Mouse (Mus musculus) kidney, postnatal 4 days (tissue): Measurements from ENCODE around the gene Rpl31.

Source experiments
- DNase-seq, 2 experiments: peaks; one replicate each; pipeline ENCODE4 v3.0.0; 2021; ENCODE audit warnings: mixed read lengths in 2 of 2

The Rpl31 gene

DNA sequence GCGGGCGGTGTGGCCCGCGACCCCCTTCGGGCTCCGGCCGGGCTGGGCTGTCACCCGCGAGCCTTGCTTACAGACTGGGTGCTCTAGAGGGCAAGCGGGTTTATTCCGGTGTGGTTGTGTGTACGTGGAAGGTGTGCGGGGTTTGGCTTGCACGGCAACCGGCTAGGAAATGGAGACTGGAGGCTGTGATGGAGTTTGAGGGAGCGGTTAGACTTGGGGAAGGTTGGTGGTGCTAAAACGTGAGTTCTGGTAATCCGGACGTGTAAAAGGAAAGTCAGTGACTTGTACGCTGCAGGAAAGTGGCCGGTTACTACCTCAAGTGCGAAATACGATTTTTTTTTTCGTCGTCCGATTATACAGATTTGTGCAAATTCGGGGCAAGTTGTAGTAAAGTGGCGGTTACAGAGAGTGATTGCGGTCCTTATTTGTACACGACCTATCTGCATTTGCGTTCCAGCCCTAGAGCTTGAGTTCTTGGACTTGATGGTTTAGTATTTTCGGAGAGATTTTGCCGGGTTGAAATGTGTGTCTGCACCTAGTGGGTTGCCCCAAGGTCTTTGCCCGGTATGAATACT lies 712 bp downstream of the Rpl31 start:
- DNase-seq: peak in 1 of 2 experiments; percentile 30

- DNase-seq: no peak
These were observed 2.8 kb downstream of the Rpl31 start for GRCm38 (mm10) chr1:39370431-39370830.

DNA sequence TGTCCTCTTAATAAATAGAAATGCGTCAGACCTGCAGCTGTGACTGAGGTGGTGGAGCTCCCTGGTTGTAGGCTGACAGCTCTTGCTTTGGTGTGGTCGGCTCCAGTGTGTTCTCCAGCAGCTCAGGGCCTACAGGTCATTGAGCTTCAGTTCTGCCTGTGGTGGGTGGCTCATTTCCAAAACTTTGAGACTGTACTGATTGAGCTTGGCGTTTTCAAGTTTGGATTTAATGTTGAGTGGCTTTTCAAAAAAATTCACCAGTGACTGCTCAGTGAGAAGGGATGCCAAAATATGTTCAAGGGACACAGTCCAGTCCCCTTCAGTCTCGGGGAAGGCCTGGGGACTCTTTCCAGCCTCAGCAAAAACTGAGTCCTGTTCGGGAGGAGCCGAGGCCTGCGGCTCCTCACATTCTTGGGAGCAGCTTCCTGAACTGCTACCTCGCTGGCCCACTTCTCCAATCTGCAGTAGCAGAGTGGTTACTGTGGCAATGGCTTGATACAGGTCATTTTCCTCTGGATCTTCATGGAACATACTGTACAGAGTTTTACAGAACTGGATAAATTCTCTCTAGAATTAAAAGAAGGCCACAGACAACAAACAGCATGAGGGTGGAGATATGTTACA lies 4.7 kb downstream of the Rpl31 start:
- DNase-seq: no peak

GRCm38 (mm10) chr1:39373378-39373777 lies 5.7 kb downstream of the Rpl31 start:
- no peak for DNase-seq

DNA sequence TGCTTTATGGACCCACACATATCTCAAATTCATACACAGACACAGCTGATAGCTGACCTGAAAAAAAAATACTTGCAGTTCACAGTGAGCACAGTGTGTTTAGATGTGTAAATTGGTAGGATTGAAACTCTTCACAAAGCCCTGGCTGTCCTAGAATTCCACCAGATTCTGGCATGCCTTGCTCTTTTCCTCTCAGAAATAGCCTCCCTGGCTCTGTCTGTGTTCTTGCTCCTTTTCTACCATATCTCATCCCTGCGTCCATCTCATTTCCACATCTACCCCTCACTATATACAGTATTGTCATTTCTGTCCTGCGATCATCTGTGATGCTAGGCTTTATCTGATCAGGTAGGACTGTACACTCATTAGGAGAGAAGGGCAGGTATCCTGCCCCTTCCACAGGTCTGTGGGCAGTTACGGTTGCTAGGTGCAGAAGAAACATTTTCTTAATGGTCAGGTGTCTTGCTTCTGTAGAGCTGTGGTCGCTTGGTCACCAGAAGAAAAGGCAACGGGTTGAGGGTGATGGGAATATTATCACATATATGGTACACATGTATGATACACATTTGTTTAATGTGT lies 6.7 kb downstream of the Rpl31 start:
- DNase-seq: no peak

DNA sequence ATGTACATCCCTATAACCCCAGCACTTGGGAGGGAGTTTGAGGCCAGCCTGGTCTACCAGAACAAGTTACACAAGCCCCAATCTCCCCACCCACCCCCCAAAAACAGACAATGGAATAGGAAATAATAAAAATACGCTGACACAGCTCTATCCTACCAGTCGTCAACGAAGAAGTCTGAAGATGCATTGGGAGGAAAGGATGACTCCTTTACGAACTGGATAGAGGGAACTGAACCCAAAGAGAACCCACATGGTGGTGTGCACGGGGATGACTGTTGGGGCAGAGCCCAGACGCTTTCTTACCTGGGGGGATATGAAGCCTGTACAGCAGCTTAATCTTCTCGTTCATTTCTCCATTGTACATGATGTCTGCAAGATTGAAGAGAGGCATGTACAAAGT lies 8.5 kb downstream of the Rpl31 start:
- DNase-seq: no peak

DNA sequence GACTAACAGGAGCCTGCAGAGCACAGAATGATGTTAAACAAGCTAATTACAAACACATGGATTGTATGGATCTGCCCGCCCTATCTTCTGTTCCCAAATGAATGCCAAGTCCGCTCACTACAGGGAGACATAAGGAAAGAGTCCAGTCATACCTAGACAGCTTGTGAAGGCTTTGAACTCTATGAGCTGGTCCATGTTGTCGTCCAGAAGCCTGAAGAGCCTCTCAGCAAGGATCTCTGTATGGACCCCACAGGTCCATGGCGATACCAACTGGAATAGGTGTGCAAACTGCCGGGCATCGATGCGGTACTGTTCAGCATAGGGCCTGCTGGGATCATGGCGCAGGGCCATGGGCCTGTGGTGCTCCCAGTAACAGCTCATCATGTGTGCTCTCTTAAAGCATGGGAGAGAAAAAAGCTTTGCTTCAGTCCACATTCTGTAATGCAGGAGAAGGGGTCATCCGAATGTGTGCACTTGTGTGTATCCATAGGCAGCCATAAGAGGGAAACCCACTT lies 9.1 kb downstream of the Rpl31 start:
- no peak for DNase-seq

- DNase-seq: no peak
These were observed 10.9 kb downstream of the Rpl31 start for GRCm38 (mm10) chr1:39378540-39378939.

GRCm38 (mm10) chr1:39379021-39379420 lies 11.4 kb downstream of the Rpl31 start:
- DNase-seq: no peak

DNA sequence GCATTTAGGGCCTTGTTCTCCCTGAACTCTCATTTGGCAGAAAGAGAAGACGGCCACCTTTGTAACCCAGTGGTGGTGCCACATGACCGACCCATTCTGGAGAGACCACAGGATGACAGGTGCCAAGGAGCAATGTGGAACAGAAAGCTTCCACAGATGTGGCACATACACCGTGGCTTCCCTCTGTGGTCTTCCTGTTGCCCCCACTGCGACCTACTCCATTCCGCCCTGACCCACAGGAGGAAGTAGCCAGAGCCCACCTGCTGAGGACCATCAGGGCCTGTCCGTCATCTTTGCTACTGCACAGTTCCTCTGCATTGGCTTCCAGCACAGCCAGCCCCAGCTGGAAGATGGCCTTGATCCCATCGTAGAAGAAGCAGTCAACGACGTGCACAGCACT lies 13.4 kb downstream of the Rpl31 start:
- DNase-seq: no peak

- no peak for DNase-seq
These were observed 17.3 kb downstream of the Rpl31 start for GRCm38 (mm10) chr1:39384914-39385313.

DNA sequence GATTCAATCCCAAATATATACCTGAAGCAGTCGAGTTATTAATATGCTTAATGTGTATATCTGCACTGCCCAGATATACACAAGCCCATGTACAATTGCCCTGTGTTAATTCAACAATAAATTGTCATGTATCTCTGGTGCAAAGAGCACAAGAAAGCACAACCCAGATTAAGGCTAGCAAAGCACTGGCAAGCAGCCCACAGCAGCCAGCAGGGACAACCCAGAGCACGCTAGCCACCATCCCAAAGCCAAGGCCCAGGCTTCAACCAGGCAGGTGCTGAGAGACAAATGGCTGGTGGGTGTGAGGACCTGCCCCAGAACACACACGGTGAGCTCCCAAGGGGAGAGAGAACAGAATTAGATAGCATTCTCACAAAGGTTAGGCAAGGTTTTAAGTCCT lies 18.8 kb downstream of the Rpl31 start:
- no peak for DNase-seq

- no peak for DNase-seq
These were observed 19.9 kb downstream of the Rpl31 start for GRCm38 (mm10) chr1:39387497-39387896.

DNA sequence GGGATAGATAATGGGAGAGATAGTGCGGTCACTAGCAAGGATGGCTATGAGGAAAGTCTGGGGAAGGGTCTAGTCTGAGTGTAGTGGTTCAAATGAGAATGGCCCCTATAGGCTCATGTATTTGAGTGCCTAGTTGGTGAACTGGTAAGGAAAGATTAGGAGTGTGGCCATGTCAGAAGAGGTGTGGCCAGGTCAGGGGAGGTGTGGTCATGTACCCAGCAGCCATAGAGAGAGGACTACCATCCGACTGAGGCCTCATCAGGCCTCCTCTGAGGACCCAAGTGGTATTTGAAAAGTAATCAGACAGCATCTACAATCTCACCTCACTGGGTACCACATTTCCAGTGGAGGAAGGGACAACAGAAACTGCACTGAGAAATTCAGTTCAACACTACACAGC lies 20.5 kb downstream of the Rpl31 start:
- no peak for DNase-seq

DNA sequence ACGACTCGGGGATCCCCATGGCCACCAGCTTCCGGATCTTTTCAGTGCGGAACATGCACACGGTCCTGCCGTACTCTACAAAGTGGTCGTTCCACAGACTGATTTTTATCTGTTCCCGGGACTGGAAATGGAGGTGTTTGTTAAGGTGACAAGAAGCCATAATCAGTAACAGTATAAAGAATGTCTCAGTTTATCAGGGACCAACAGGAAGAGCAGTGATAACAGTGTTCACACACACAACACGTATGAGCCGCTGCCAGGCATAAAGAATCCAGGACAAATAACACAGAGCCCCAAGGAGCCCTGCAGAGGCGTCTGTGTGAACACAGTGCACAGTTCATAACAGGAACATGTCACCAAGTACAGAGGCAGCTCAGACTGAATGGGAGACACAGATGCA lies 21.7 kb downstream of the Rpl31 start:
- no peak for DNase-seq

DNA sequence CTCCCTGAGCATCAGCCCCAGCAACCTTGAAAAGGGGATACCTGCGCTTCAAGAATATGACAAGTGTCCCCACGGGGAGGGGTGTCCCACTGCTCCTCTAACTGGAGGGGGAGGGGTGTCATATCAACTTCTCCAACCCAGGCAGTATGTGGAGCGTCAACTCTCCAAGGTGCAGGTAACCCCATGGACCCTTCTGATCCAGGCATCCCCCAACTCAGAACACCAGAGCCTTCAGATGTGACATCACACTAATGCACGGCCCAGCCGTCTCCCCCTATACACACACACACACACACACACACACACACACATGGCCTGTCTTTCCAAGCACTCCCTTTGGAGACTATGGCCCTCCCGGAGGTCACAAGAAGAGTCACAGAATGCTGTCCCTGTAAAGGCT lies 24.0 kb downstream of the Rpl31 start:
- DNase-seq: no peak

GRCm38 (mm10) chr1:39392189-39392588 lies 24.5 kb downstream of the Rpl31 start:
- DNase-seq: peak; percentile 87

- no peak for DNase-seq
These were observed 25.7 kb downstream of the Rpl31 start for GRCm38 (mm10) chr1:39393217-39393867.

DNA sequence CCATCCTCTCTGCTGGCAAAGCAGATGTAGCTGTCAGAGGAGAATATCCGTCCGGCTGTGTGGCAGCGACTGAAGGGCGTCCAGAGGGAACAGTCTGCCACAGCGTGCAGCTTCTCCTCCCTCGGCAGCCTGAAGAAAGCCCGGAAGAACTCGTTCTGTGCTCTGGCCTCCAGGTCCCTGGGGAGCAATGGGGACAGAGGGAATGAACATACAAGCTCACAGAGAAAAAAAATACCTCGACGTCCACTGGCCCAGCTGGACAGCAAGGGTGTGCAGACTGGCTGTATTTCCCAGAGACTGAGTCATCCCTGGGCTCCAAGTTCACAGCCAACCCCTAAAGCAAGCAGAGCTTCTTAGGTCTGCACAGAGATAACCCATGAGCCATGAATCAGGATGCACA lies 26.5 kb downstream of the Rpl31 start:
- peak; percentile 36 to 60 for DNase-seq

DNA sequence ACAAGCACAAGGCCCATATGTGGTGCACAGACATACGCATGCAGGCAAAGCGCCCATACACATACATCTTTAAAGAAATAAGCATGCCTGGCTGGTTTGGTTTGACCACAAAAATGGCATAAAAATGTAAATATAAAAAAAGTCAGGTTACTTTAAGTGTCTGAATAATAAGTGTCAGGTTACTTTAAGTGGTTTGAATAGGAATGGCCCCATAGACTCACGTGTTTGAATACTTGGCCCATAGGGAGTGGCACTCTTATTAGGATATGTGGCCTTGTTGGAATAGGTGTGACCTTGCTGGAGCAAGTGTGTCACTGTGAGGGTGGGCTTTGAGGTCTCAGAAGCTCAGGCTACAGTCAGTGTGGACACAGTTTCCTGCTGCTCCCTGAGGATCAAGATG lies 27.0 kb downstream of the Rpl31 start:
- no peak for DNase-seq

GRCm38 (mm10) chr1:39396347-39396746 lies 28.7 kb downstream of the Rpl31 start:
- DNase-seq: peak in 1 of 2 experiments; percentile 29

DNA sequence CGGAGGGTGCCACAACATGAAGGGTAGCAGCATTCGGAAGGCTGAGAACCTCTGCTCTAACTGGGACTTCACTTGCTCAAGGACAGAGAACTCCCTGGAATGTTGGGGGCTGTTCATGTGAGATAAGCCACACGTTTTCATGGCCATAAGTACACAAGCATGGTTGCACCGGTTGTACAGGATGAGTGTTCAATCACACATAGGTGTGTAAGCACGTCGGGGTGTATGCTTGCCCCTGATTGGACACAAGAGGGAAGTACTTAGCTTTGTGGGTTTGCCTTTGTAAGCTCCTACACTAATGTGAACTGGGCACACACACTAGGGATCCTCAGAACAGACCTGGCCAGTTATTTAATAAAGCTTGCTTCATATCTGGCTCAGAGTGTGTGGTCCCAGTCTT lies 30.6 kb downstream of the Rpl31 start:
- no peak for DNase-seq

DNA sequence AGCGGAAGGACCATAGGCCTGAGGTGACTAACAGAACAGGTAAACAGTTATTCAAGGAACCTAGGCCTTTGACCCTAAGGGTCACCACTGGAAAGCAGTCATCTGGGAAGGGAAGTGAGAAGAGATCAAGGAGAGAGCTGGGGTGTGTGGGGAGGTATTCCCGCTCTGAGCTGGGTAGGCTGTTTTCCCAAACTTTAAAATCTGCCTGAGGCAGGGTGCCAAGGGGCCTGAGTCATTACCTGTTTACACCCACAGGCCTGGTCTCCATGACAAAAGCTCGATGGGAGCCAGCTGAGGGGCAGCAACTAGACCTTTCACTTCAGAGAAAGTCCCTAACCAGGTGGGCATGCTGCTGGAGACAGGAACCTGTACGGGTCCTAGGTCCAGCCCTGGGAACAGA lies 31.6 kb downstream of the Rpl31 start:
- no peak for DNase-seq

- DNase-seq: no peak
These were observed 32.5 kb downstream of the Rpl31 start for GRCm38 (mm10) chr1:39400173-39400572.
